Mouse (Mus musculus) lung, embryonic 14.5 days (tissue): Measurements from ENCODE around the gene Ust. TPM values are rescaled to one million over a fixed set of nuclear protein-coding genes. Genes with fewer than 3 reads are reported as not detected.

Source experiments
- ATAC-seq: fragments of 200-750 bp; cut with Nextera tagmentation; 2 replicates; pipeline ENCODE4 v1.8.0; 2017; ENCODE audit warnings: mild to moderate bottlenecking, moderate TSS enrichment, moderate library complexity; ENCODE audit not compliant: insufficient read depth
- DNase-seq: peaks from one replicate; pipeline ENCODE4 v3.0.0-alpha.2; 2015
- H3K27ac ChIP-seq: fragments of 300-500 bp; sonication (generic); 2 replicates; pipeline ENCODE4 v1.5.1; 2014; ENCODE audit warnings: low read depth, mild to moderate bottlenecking, moderate library complexity
- H3K27me3 ChIP-seq: fragments of 300-500 bp; sonication (generic); 2 replicates; pipeline ENCODE4 v1.6.1; 2014; ENCODE audit warnings: low read length, control low read depth; ENCODE audit not compliant: insufficient read depth
- H3K36me3 ChIP-seq: fragments of 300-500 bp; sonication (generic); 2 replicates; pipeline ENCODE4 v1.6.1; 2014; ENCODE audit warnings: control low read depth; ENCODE audit not compliant: insufficient read depth
- H3K4me1 ChIP-seq: fragments of 300-500 bp; sonication (generic); 2 replicates; pipeline ENCODE4 v1.6.1; 2014; ENCODE audit warnings: antibody characterized with exemption, control low read depth; ENCODE audit not compliant: insufficient read depth
- H3K4me2 ChIP-seq: fragments of 300-500 bp; sonication (generic); 2 replicates; pipeline ENCODE4 v1.6.1; 2014; ENCODE audit warnings: mild to moderate bottlenecking
- H3K4me3 ChIP-seq: fragments of 300-500 bp; sonication (generic); 2 replicates; pipeline ENCODE4 v1.5.1; 2014; ENCODE audit warnings: low read depth, low read length
- H3K9ac ChIP-seq: fragments of 300-500 bp; sonication (generic); 2 replicates; pipeline ENCODE4 v1.6.1; 2014
- H3K9me3 ChIP-seq: fragments of 300-500 bp; sonication (generic); 2 replicates; pipeline ENCODE4 v1.6.1; 2016; ENCODE audit warnings: low read depth, low read length, control low read depth
- CTCF ChIP-seq: IDR thresholded peaks from 2 replicates; pipeline ENCODE4 v1.5.1; 2016; ENCODE audit warnings: antibody characterized with exemption, low read depth
- WGBS: fragments of 180-500 bp; shearing (Covaris S2); extraction: QIAGEN DNeasy Blood & Tissue Kit; methylation state at CpG from one replicate; pipeline ENCODE4 v1.1.7; 2014; 5-methylcytosine and 5-hydroxymethylcytosine counted together
- polyA plus RNA-seq: library from polyadenylated mRNA; unstranded; fragments of >200 nt; fragmentation: Nextera tagmentation; extraction: Ambion mirVana; gene quantifications from 2 replicates; pipeline ENCODE4 v1.2.1, GENCODE M21; 2014

The Ust gene
- polyA plus RNA-seq, 1 experiment from 2014 or later = 7.6 TPM

GRCm38 (mm10) chr10:8176351-8177053 is 342.1 kb downstream of the Ust start:
- ATAC-seq (peak; percentile 45; the same call in 1 of the 2 replicates), DNase-seq (peak; percentile 74)
- H3K4me1 ChIP-seq = peaks cover 15% of the 10 kb centered on the region; the same call in 1 of the 2 replicates
- H3K4me3 ChIP-seq = no peak overlapping the region
- no peak overlapping the region for H3K4me2 ChIP-seq
- peak overlapping the region; percentile 14 for H3K27ac ChIP-seq
- H3K27me3 ChIP-seq = no peaks in the 10 kb centered on the region
- no peaks in the 10 kb centered on the region for H3K9me3 ChIP-seq
- no peak for TF ChIP-seq CTCF
- H3K36me3 ChIP-seq = no peaks in the 10 kb centered on the region
- no peak overlapping the region for H3K9ac ChIP-seq
- 45% methylated on average over 13 of the region's 13 CpGs for WGBS

DNA sequence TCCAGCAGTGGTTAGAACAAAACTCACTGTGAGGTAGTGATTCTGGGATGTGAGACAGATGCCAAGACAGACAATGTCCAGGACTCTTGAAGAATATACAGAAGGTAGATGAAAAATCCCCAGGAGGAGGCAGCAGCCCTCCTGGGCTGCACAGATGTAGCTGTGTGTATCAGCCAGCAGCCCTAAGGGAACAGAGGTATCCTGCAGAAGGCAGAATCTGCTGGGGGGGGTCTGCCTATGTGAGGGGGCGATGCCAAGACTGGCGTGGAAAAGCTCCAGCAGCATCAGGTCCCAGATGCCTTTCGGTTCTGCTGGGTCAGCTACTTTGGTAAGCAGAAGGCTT is 342.6 kb downstream of the Ust start:
- no peak overlapping the region for H3K4me3 ChIP-seq
- no peaks in the 10 kb centered on the region for H3K9me3 ChIP-seq
- peak overlapping the region; percentile 14; the same call in 1 of the 2 replicates for H3K27ac ChIP-seq
- H3K4me1 ChIP-seq = peaks cover 15% of the 10 kb centered on the region; the same call in 1 of the 2 replicates
- no peaks in the 10 kb centered on the region for H3K36me3 ChIP-seq
- ATAC-seq (peak; percentile 54; the same call in 1 of the 2 replicates), DNase-seq (no peak)
- 78% methylated on average over 3 of the region's 3 CpGs for WGBS
- TF ChIP-seq CTCF = no peak
- no peak overlapping the region for H3K4me2 ChIP-seq
- no peaks in the 10 kb centered on the region for H3K27me3 ChIP-seq
- H3K9ac ChIP-seq = no peak overlapping the region

GRCm38 (mm10) chr10:8174697-8175096 is 343.9 kb downstream of the Ust start:
- Histone ChIP-seq H3K27ac (no peak overlapping the region), H3K36me3 (no peaks in the 10 kb centered on the region), H3K4me3 (no peak overlapping the region), H3K9ac (no peak overlapping the region), H3K4me1 (peaks cover 15% of the 10 kb centered on the region; the same call in 1 of the 2 replicates), H3K4me2 (no peak overlapping the region), H3K27me3 (no peaks in the 10 kb centered on the region), H3K9me3 (no peaks in the 10 kb centered on the region)
- 78% methylated on average over 2 of the region's 2 CpGs for WGBS
- no peak for ATAC-seq
- no peak for DNase-seq
- TF ChIP-seq CTCF = no peak

DNA sequence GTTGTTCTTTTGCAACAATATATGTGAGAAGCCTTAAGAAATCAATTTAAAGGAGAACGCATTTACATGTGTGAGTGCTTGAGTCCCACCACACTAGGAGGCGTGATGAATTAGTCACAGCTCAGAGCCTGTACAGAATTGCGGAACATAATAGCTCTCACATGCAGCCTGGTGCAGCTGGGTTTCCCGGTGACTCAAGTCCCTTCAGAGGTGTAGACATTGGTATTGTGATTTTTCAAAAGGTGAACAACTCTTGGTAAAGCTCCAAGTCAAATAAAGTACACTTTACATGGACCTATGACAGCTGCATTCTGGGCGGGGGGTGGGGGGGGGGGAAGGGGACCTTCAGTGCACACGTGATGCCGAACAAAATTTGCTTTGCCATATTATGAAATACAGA is 344.4 kb downstream of the Ust start:
- peak; percentile 55 for DNase-seq
- no peak for TF ChIP-seq CTCF
- 60% methylated on average over 7 of the region's 7 CpGs for WGBS
- H3K9me3 ChIP-seq = peaks cover 3% of the 10 kb centered on the region; the same call in 1 of the 2 replicates
- H3K9ac ChIP-seq = no peak overlapping the region
- 0 out of 2 replicates have a peak, but pooled peaks have one; percentile 13 for ATAC-seq
- peaks cover 15% of the 10 kb centered on the region; the same call in 1 of the 2 replicates for H3K4me1 ChIP-seq
- no peak overlapping the region for H3K27ac ChIP-seq
- no peaks in the 10 kb centered on the region for H3K36me3 ChIP-seq
- no peak overlapping the region for H3K4me2 ChIP-seq
- H3K27me3 ChIP-seq = no peaks in the 10 kb centered on the region
- H3K4me3 ChIP-seq = no peak overlapping the region

GRCm38 (mm10) chr10:8173032-8173431 is 345.6 kb downstream of the Ust start:
- ATAC-seq = no peak
- H3K4me2 ChIP-seq = no peak overlapping the region

DNA sequence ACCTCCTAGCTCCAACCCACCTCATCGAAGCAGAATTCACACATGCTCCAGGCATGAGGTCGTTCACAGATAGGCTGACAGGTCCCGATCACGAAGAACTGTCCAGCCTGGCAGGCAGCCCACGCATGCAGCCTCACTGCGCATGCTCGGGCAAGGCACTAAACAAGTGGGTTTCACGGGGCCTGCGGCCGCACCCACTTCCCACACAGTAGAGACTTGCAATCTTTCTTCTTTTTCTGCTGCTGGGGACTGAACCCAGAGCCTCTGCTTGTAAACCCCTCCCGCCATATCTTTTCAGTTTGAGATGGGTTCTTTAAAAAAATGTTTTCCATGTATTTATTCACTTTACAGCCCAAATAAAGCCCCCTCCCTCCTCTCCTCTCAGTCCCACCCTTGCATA is 347.1 kb downstream of the Ust start:
- no peak for TF ChIP-seq CTCF
- H3K9me3 ChIP-seq = peaks cover 12% of the 10 kb centered on the region; the same call in 1 of the 2 replicates
- no peak overlapping the region for H3K4me3 ChIP-seq
- no peaks in the 10 kb centered on the region for H3K36me3 ChIP-seq
- ATAC-seq (no peak), DNase-seq (no peak)
- peaks cover 7% of the 10 kb centered on the region; the same call in 1 of the 2 replicates for H3K4me1 ChIP-seq
- no peak overlapping the region for H3K4me2 ChIP-seq
- H3K9ac ChIP-seq = no peak overlapping the region
- H3K27me3 ChIP-seq = no peaks in the 10 kb centered on the region
- no peak overlapping the region for H3K27ac ChIP-seq
- 81% methylated on average over 11 of the region's 11 CpGs for WGBS

More at GRCm38 (mm10) chr10:8173032-8173431, 345.6 kb downstream of the Ust start:
- H3K27ac ChIP-seq = no peak overlapping the region
- no peaks in the 10 kb centered on the region for H3K27me3 ChIP-seq
- H3K9ac ChIP-seq = no peak overlapping the region
- H3K4me3 ChIP-seq = no peak overlapping the region
- WGBS = 59% methylated on average over 3 of the region's 3 CpGs
- H3K4me1 ChIP-seq = peaks cover 15% of the 10 kb centered on the region; the same call in 1 of the 2 replicates
- H3K9me3 ChIP-seq = peaks cover 12% of the 10 kb centered on the region; the same call in 1 of the 2 replicates
- TF ChIP-seq CTCF = no peak
- H3K36me3 ChIP-seq = no peaks in the 10 kb centered on the region
- peak; percentile 38 for DNase-seq
